Mouse (Mus musculus): ENCODE measurements around the gene Gins2.

- TF ChIP-seq FLI1 (IDR thresholded peaks at IDR 0.05; ENCODE audit: low read length) (no peak), GATA1 (IDR thresholded peaks at IDR 0.05; ENCODE audit: borderline replicate concordance, low read length) (no peak)
Measured at GRCm38 (mm10) chr8:120610824-120611223, 21.7 kb upstream of the Gins2 start.

Data from megakaryocyte, embryonic 14.5 days (primary cell).